Mouse (Mus musculus): ENCODE results near the gene Mlx.

The Mlx gene

GRCm38 (mm10) chr11:101094930-101095313 lies 7.8 kb downstream of the Mlx start:
- Histone ChIP-seq H3K9me3 (ENCODE audit: low read length) (no peaks in the 10 kb centered on the region), H3K4me3 (replicated peaks; ENCODE audit: low read length) (peak overlapping the region; percentile 94), H3K4me1 (replicated peaks; ENCODE audit: low read depth, low read length) (peaks cover 33% of the 10 kb centered on the region), H3K27me3 (ENCODE audit: insufficient read depth, low read length) (no peaks in the 10 kb centered on the region), H3K36me3 (ENCODE audit: insufficient read depth, low read length) (peaks cover 79% of the 10 kb centered on the region)
- TF ChIP-seq CTCF (conservative IDR thresholded peaks at IDR 0.05; ENCODE audit: low read length), result no peak
- no peak for TF ChIP-seq POU5F1 (IDR thresholded peaks at IDR 0.05; ENCODE audit: borderline replicate concordance, low read length)
- no peak for TF ChIP-seq NANOG (IDR thresholded peaks at IDR 0.05; ENCODE audit: borderline replicate concordance, low read length)

- Histone ChIP-seq H3K27me3 (ENCODE audit: insufficient read depth, low read length) (no peaks in the 10 kb centered on the region), H3K4me1 (replicated peaks; ENCODE audit: low read depth, low read length) (peaks cover 33% of the 10 kb centered on the region), H3K36me3 (ENCODE audit: insufficient read depth, low read length) (peaks cover 79% of the 10 kb centered on the region), H3K9me3 (ENCODE audit: low read length) (no peaks in the 10 kb centered on the region), H3K4me3 (replicated peaks; ENCODE audit: low read length) (peak within 1 kb of the TSS; percentile 94)
- no peak for TF ChIP-seq NANOG (IDR thresholded peaks at IDR 0.05; ENCODE audit: borderline replicate concordance, low read length)
- TF ChIP-seq POU5F1 (IDR thresholded peaks at IDR 0.05; ENCODE audit: borderline replicate concordance, low read length), result no peak
- peak; percentile 52 for TF ChIP-seq CTCF (conservative IDR thresholded peaks at IDR 0.05; ENCODE audit: low read length)
Measured at GRCm38 (mm10) chr11:101095314-101096024, 8.4 kb downstream of the Mlx start, which contains the start of gene Psmc3ip. Psmc3ip (minus strand) TSS chr11:101095436.

GRCm38 (mm10) chr11:101098231-101098630 lies 11.2 kb downstream of the Mlx start:
- Histone ChIP-seq H3K27me3 (ENCODE audit: insufficient read depth, low read length) (no peaks in the 10 kb centered on the region), H3K36me3 (ENCODE audit: insufficient read depth, low read length) (peaks cover 78% of the 10 kb centered on the region), H3K4me3 (replicated peaks; ENCODE audit: low read length) (no peak overlapping the region), H3K4me1 (replicated peaks; ENCODE audit: low read depth, low read length) (peaks cover 25% of the 10 kb centered on the region), H3K9me3 (ENCODE audit: low read length) (no peaks in the 10 kb centered on the region)
- TF ChIP-seq POU5F1 (IDR thresholded peaks at IDR 0.05; ENCODE audit: borderline replicate concordance, low read length) (no peak), NANOG (IDR thresholded peaks at IDR 0.05; ENCODE audit: borderline replicate concordance, low read length) (no peak), CTCF (conservative IDR thresholded peaks at IDR 0.05; ENCODE audit: low read length) (no peak)

GRCm38 (mm10) chr11:101103011-101103410 lies 15.9 kb downstream of the Mlx start:
- peaks cover 86% of the 10 kb centered on the region for H3K36me3 ChIP-seq (ENCODE audit: insufficient read depth, low read length)
- H3K27me3 ChIP-seq (ENCODE audit: insufficient read depth, low read length), result no peaks in the 10 kb centered on the region
- no peak for TF ChIP-seq NANOG (IDR thresholded peaks at IDR 0.05; ENCODE audit: borderline replicate concordance, low read length)
- TF ChIP-seq CTCF (conservative IDR thresholded peaks at IDR 0.05; ENCODE audit: low read length), result no peak
- no peak for TF ChIP-seq POU5F1 (IDR thresholded peaks at IDR 0.05; ENCODE audit: borderline replicate concordance, low read length)
- no peak overlapping the region for H3K4me3 ChIP-seq (replicated peaks; ENCODE audit: low read length)
- H3K4me1 ChIP-seq (replicated peaks; ENCODE audit: low read depth, low read length), result 0 out of 2 replicates have a peak, but pooled peaks cover 4% of the 10 kb centered on the region
- no peaks in the 10 kb centered on the region for H3K9me3 ChIP-seq (ENCODE audit: low read length)

GRCm38 (mm10) chr11:101109351-101109750 lies 22.3 kb downstream of the Mlx start:
- Histone ChIP-seq H3K4me1 (replicated peaks; ENCODE audit: low read depth, low read length) (peaks cover 30% of the 10 kb centered on the region), H3K9me3 (ENCODE audit: low read length) (no peaks in the 10 kb centered on the region), H3K27me3 (ENCODE audit: insufficient read depth, low read length) (no peaks in the 10 kb centered on the region), H3K36me3 (ENCODE audit: insufficient read depth, low read length) (peaks cover 37% of the 10 kb centered on the region), H3K4me3 (replicated peaks; ENCODE audit: low read length) (no peak overlapping the region)
- no peak for TF ChIP-seq POU5F1 (IDR thresholded peaks at IDR 0.05; ENCODE audit: borderline replicate concordance, low read length)
- no peak for TF ChIP-seq CTCF (conservative IDR thresholded peaks at IDR 0.05; ENCODE audit: low read length)
- no peak for TF ChIP-seq NANOG (IDR thresholded peaks at IDR 0.05; ENCODE audit: borderline replicate concordance, low read length)

- Histone ChIP-seq H3K27me3 (ENCODE audit: insufficient read depth, low read length) (no peaks in the 10 kb centered on the region), H3K36me3 (ENCODE audit: insufficient read depth, low read length) (peaks cover 24% of the 10 kb centered on the region), H3K4me3 (replicated peaks; ENCODE audit: low read length) (no peak overlapping the region), H3K9me3 (ENCODE audit: low read length) (no peaks in the 10 kb centered on the region), H3K4me1 (replicated peaks; ENCODE audit: low read depth, low read length) (peaks cover 36% of the 10 kb centered on the region)
- TF ChIP-seq CTCF (conservative IDR thresholded peaks at IDR 0.05; ENCODE audit: low read length), result no peak
- TF ChIP-seq NANOG (IDR thresholded peaks at IDR 0.05; ENCODE audit: borderline replicate concordance, low read length), result no peak
- no peak for TF ChIP-seq POU5F1 (IDR thresholded peaks at IDR 0.05; ENCODE audit: borderline replicate concordance, low read length)
Measured at GRCm38 (mm10) chr11:101110708-101111107, 23.6 kb downstream of the Mlx start.

GRCm38 (mm10) chr11:101111178-101111577 lies 24.1 kb downstream of the Mlx start:
- Histone ChIP-seq H3K36me3 (ENCODE audit: insufficient read depth, low read length) (peaks cover 24% of the 10 kb centered on the region), H3K27me3 (ENCODE audit: insufficient read depth, low read length) (no peaks in the 10 kb centered on the region), H3K4me1 (replicated peaks; ENCODE audit: low read depth, low read length) (peaks cover 38% of the 10 kb centered on the region), H3K9me3 (ENCODE audit: low read length) (no peaks in the 10 kb centered on the region), H3K4me3 (replicated peaks; ENCODE audit: low read length) (no peak overlapping the region)
- TF ChIP-seq CTCF (conservative IDR thresholded peaks at IDR 0.05; ENCODE audit: low read length), result no peak
- TF ChIP-seq POU5F1 (IDR thresholded peaks at IDR 0.05; ENCODE audit: borderline replicate concordance, low read length), result no peak
- no peak for TF ChIP-seq NANOG (IDR thresholded peaks at IDR 0.05; ENCODE audit: borderline replicate concordance, low read length)

GRCm38 (mm10) chr11:101112186-101112585 lies 25.1 kb downstream of the Mlx start:
- no peaks in the 10 kb centered on the region for H3K27me3 ChIP-seq (ENCODE audit: insufficient read depth, low read length)
- no peaks in the 10 kb centered on the region for H3K9me3 ChIP-seq (ENCODE audit: low read length)
- peaks cover 31% of the 10 kb centered on the region for H3K36me3 ChIP-seq (ENCODE audit: insufficient read depth, low read length)
- peaks cover 42% of the 10 kb centered on the region for H3K4me1 ChIP-seq (replicated peaks; ENCODE audit: low read depth, low read length)
- no peak overlapping the region for H3K4me3 ChIP-seq (replicated peaks; ENCODE audit: low read length)
- TF ChIP-seq POU5F1 (IDR thresholded peaks at IDR 0.05; ENCODE audit: borderline replicate concordance, low read length), result no peak
- no peak for TF ChIP-seq CTCF (conservative IDR thresholded peaks at IDR 0.05; ENCODE audit: low read length)
- TF ChIP-seq NANOG (IDR thresholded peaks at IDR 0.05; ENCODE audit: borderline replicate concordance, low read length), result no peak

All from E14TG2a.4 (cell line).